Mouse (Mus musculus): Measurements from ENCODE around the gene Hspa2.

The Hspa2 gene

GRCm38 (mm10) chr12:76377726-76378125 lies 26.2 kb upstream of the Hspa2 start:
- DNase-seq (ENCODE audit: low read depth, low spot score) = no peak

- DNase-seq (ENCODE audit: low read depth, low spot score) = no peak
Measured at GRCm38 (mm10) chr12:76378556-76378955, 25.4 kb upstream of the Hspa2 start.

- no peak for DNase-seq (ENCODE audit: low read depth, low spot score)
Measured at GRCm38 (mm10) chr12:76380151-76380550, 23.8 kb upstream of the Hspa2 start.

GRCm38 (mm10) chr12:76385342-76385741 lies 18.6 kb upstream of the Hspa2 start:
- no peak for DNase-seq (ENCODE audit: low read depth, low spot score)

GRCm38 (mm10) chr12:76388794-76389193 lies 15.2 kb upstream of the Hspa2 start:
- no peak for DNase-seq (ENCODE audit: low read depth, low spot score)

GRCm38 (mm10) chr12:76391595-76392271 lies 12.2 kb upstream of the Hspa2 start:
- DNase-seq (ENCODE audit: low read depth, low spot score) = no peak

GRCm38 (mm10) chr12:76392979-76393378 lies 11.0 kb upstream of the Hspa2 start:
- DNase-seq (ENCODE audit: low read depth, low spot score) = no peak

- no peak for DNase-seq (ENCODE audit: low read depth, low spot score)
Measured at GRCm38 (mm10) chr12:76397281-76397680, 6.7 kb upstream of the Hspa2 start.

GRCm38 (mm10) chr12:76401674-76402073 lies 2.3 kb upstream of the Hspa2 start:
- DNase-seq (ENCODE audit: low read depth, low spot score) = no peak

- no peak for DNase-seq (ENCODE audit: low read depth, low spot score)
Measured at GRCm38 (mm10) chr12:76402991-76403885, 738 bp upstream of the Hspa2 start.

- no peak for DNase-seq (ENCODE audit: low read depth, low spot score)
Measured at GRCm38 (mm10) chr12:76404836-76405182, 833 bp downstream of the Hspa2 start.

GRCm38 (mm10) chr12:76405183-76405970 lies 1.4 kb downstream of the Hspa2 start:
- no peak for DNase-seq (ENCODE audit: low read depth, low spot score)

- no peak for DNase-seq (ENCODE audit: low read depth, low spot score)
Measured at GRCm38 (mm10) chr12:76405971-76406370, 2.0 kb downstream of the Hspa2 start.

- no peak for DNase-seq (ENCODE audit: low read depth, low spot score)
Measured at GRCm38 (mm10) chr12:76407184-76407583, 3.2 kb downstream of the Hspa2 start.

- DNase-seq (ENCODE audit: low read depth, low spot score) = no peak
Measured at GRCm38 (mm10) chr12:76409166-76409565, 5.2 kb downstream of the Hspa2 start.

GRCm38 (mm10) chr12:76415383-76416010 lies 11.5 kb downstream of the Hspa2 start:
- DNase-seq (ENCODE audit: low read depth, low spot score) = no peak

- DNase-seq (ENCODE audit: low read depth, low spot score) = no peak
Measured at GRCm38 (mm10) chr12:76417433-76417854, 13.5 kb downstream of the Hspa2 start, which contains the start of gene Ppp1r36. Gene Ppp1r36 (plus strand): TSS chr12:76417538.

- no peak for DNase-seq (ENCODE audit: low read depth, low spot score)
Measured at GRCm38 (mm10) chr12:76418346-76418745, 14.4 kb downstream of the Hspa2 start.

- DNase-seq (ENCODE audit: low read depth, low spot score) = no peak
Measured at GRCm38 (mm10) chr12:76425256-76425655, 21.3 kb downstream of the Hspa2 start.

- DNase-seq (ENCODE audit: low read depth, low spot score) = no peak
Measured at GRCm38 (mm10) chr12:76427546-76427945, 23.6 kb downstream of the Hspa2 start.

- DNase-seq (ENCODE audit: low read depth, low spot score) = no peak
Measured at GRCm38 (mm10) chr12:76430879-76431406, 27.0 kb downstream of the Hspa2 start.
